Mouse (Mus musculus): ENCODE data around the gene Tmprss11a. TPM values are rescaled to one million over a fixed set of nuclear protein-coding genes. Genes with fewer than 3 reads are reported as not detected.

The Tmprss11a gene
- total RNA-seq, 2 experiments from 2014 or later, result not detected

Other genes with a start within 250 kb of the Tmprss11a start
- gene Tmprss11c, start 179.7 kb downstream of the Tmprss11a start, total RNA-seq (2014; fragmentation: Nextera tagmentation), result not detected in 2 replicates
- gene Tmprss11c, start 179.7 kb downstream of the Tmprss11a start, total RNA-seq (2017), result not detected in 2 replicates
- not detected in 2 replicates for gene Tmprss11d, start 95.6 kb downstream of the Tmprss11a start, total RNA-seq (2014; fragmentation: Nextera tagmentation)
- gene Tmprss11d, start 95.6 kb downstream of the Tmprss11a start, total RNA-seq (2017), result not detected in 2 replicates
- gene Tmprss11g, start 49.6 kb upstream of the Tmprss11a start, total RNA-seq (2014; fragmentation: Nextera tagmentation), result not detected in 2 replicates
- gene Tmprss11g, start 49.6 kb upstream of the Tmprss11a start, total RNA-seq (2017), result not detected in 2 replicates
- gene Tmprss11f, start 163.4 kb upstream of the Tmprss11a start, total RNA-seq (2014; fragmentation: Nextera tagmentation), result not detected in 2 replicates
- not detected in 2 replicates for gene Tmprss11f, start 163.4 kb upstream of the Tmprss11a start, total RNA-seq (2017)
- gene Tmprss11b, start 207.4 kb upstream of the Tmprss11a start, total RNA-seq (2014; fragmentation: Nextera tagmentation), result not detected in 2 replicates
- gene Tmprss11b, start 207.4 kb upstream of the Tmprss11a start, total RNA-seq (2017), result not detected in 2 replicates